Mouse (Mus musculus): Measurements from ENCODE around the gene Hoxb4. TPM values are rescaled to one million over a fixed set of nuclear protein-coding genes. Genes with fewer than 3 reads are reported as not detected.

Gene Hoxb4
- polyA plus RNA-seq, 1 experiment = 2.6 TPM

- H3K27ac ChIP-seq (ENCODE audit: insufficient read depth, low read length) = no peak overlapping the region; the same call in 1 of the 2 replicates
- H3K4me1 ChIP-seq (ENCODE audit: control insufficient read depth, insufficient read depth, insufficient read length) = no peaks in the 10 kb centered on the region
- TF ChIP-seq CTCF (IDR thresholded peaks at IDR 0.05; ENCODE audit: extremely low read depth, insufficient read depth, insufficient read length, insufficient replicate concordance) (no peak), POLR2A (IDR thresholded peaks at IDR 0.05; ENCODE audit: low read depth, low read length) (no peak)
- H3K36me3 ChIP-seq (ENCODE audit: control insufficient read depth, insufficient read depth, low read length) = no peaks in the 10 kb centered on the region
- peaks cover 27% of the 10 kb centered on the region for H3K27me3 ChIP-seq (ENCODE audit: control insufficient read depth, insufficient read depth, low read length)
- WGBS = 21% methylated on average over 38 of the region's 38 CpGs
- no peak overlapping the region for H3K4me3 ChIP-seq (ENCODE audit: extremely low read depth, insufficient read depth, insufficient read length)
- DNase-seq (ENCODE audit: low read depth in 1 of 2, low spot score in 2 of 2) = no peak
Measured at GRCm38 (mm10) chr11:96304381-96305195, 13.5 kb upstream of the Hoxb4 start.

DNA sequence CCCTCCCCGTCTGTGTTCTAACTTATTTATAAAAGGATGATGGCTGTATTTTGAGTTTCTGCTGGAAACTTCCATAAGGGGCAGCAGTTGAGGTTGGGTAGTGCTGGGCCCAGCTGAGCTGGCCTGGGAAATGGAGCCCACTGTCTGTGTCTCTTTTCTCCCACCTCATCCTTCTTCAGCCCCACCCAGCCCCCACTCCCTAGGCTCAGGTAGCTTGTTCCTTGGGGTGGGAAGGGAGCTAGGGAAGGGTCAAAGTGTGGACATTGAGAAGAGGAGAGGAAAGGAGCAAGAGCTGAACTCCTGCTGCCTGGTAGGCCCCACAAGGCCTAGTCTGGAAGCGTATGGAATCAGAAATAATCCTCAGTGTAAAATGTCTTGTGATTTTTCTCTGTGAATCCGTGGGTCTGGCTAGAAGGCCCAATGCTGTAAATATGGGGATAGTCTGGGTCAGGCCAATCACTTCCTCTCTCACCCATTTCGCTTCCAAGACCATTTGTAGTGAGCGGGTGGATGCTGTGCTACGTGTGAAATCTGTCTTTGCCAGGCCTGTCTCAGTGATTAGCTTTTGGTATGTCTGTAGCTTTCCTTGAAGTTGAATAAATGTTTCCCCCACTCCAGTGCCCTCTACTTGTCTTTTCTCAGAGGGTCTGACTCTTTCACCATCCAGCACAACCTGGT lies 12.4 kb upstream of the Hoxb4 start:
- H3K27me3 ChIP-seq (ENCODE audit: control insufficient read depth, insufficient read depth, low read length) = peaks cover 22% of the 10 kb centered on the region
- no peak for DNase-seq (ENCODE audit: low read depth in 1 of 2, low spot score in 2 of 2)
- no peaks in the 10 kb centered on the region for H3K36me3 ChIP-seq (ENCODE audit: control insufficient read depth, insufficient read depth, low read length)
- TF ChIP-seq CTCF (IDR thresholded peaks at IDR 0.05; ENCODE audit: extremely low read depth, insufficient read depth, insufficient read length, insufficient replicate concordance) (no peak), POLR2A (IDR thresholded peaks at IDR 0.05; ENCODE audit: low read depth, low read length) (no peak)
- 90% methylated on average over 6 of the region's 6 CpGs for WGBS
- no peaks in the 10 kb centered on the region for H3K4me1 ChIP-seq (ENCODE audit: control insufficient read depth, insufficient read depth, insufficient read length)
- no peak overlapping the region for H3K27ac ChIP-seq (ENCODE audit: insufficient read depth, low read length)
- no peak overlapping the region for H3K4me3 ChIP-seq (ENCODE audit: extremely low read depth, insufficient read depth, insufficient read length)

DNA sequence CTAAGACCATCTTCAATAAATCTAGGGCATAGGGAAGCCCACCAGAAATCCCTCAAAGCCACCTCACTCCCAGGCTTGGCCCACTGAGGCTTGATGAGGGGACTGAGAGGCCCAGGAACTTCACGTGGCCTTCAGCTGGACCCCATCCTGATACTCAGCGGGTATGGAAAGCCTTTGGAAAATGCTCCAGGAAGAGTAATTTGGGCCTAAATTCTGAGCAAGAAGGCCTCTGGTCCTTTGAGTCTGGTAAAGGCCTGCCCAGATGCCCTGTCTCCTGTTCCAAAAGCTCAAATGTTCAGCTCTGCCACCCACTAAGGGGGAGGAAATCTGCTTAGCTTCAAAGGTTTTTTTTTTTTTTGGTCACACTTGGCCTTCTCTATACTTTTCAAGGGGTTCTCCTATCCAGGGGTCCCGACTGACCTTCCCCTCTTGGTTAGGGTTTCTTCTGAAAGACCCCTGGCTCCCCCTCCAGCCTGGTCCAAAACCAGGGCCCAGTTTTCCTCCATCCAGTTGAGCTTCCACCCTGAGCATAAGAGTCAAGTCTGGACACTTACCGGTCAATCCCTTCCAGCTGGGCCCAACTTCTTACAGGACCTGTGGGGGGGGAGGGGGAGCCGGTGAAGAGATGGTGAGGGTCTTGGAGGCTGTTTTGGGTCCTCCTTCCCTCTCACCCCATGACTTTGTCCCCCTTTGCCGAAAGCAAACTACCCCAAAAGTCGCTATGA lies 11.7 kb upstream of the Hoxb4 start:
- Histone ChIP-seq H3K4me1 (ENCODE audit: control insufficient read depth, insufficient read depth, insufficient read length) (peaks cover 2% of the 10 kb centered on the region; the same call in 1 of the 2 replicates), H3K4me3 (ENCODE audit: extremely low read depth, insufficient read depth, insufficient read length) (no peak overlapping the region), H3K27ac (ENCODE audit: insufficient read depth, low read length) (no peak overlapping the region), H3K27me3 (ENCODE audit: control insufficient read depth, insufficient read depth, low read length) (peaks cover 19% of the 10 kb centered on the region), H3K36me3 (ENCODE audit: control insufficient read depth, insufficient read depth, low read length) (no peaks in the 10 kb centered on the region)
- 67% methylated on average over 7 of the region's 7 CpGs for WGBS
- TF ChIP-seq CTCF (IDR thresholded peaks at IDR 0.05; ENCODE audit: extremely low read depth, insufficient read depth, insufficient read length, insufficient replicate concordance) (no peak), POLR2A (IDR thresholded peaks at IDR 0.05; ENCODE audit: low read depth, low read length) (no peak)
- no peak for DNase-seq (ENCODE audit: low read depth in 1 of 2, low spot score in 2 of 2)

DNA sequence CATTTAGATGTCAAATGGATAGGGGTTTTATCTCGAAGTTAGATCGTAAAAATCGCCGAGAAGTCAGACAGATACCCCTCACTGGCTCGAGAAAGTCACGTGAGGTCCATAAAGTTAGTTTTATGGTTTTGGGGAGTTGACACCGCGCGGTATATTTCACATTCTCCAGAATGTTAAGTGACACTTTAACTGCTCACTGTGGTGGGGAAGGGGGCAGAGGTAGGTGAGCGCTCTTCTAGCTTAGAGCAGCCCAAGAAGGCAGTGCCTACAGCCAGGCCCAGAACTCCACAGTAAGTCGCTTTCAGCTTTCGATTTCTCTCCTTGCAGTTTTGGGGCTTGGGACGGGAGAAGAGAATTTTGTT lies 11.2 kb upstream of the Hoxb4 start:
- Histone ChIP-seq H3K4me3 (ENCODE audit: extremely low read depth, insufficient read depth, insufficient read length) (no peak overlapping the region), H3K4me1 (ENCODE audit: control insufficient read depth, insufficient read depth, insufficient read length) (peaks cover 2% of the 10 kb centered on the region; the same call in 1 of the 2 replicates), H3K36me3 (ENCODE audit: control insufficient read depth, insufficient read depth, low read length) (no peaks in the 10 kb centered on the region), H3K27ac (ENCODE audit: insufficient read depth, low read length) (no peak overlapping the region), H3K27me3 (ENCODE audit: control insufficient read depth, insufficient read depth, low read length) (peaks cover 19% of the 10 kb centered on the region)
- no peak for DNase-seq (ENCODE audit: low read depth in 1 of 2, low spot score in 2 of 2)
- TF ChIP-seq CTCF (IDR thresholded peaks at IDR 0.05; ENCODE audit: extremely low read depth, insufficient read depth, insufficient read length, insufficient replicate concordance) (no peak), POLR2A (IDR thresholded peaks at IDR 0.05; ENCODE audit: low read depth, low read length) (no peak)
- WGBS = 37% methylated on average over 13 of the region's 13 CpGs

GRCm38 (mm10) chr11:96308763-96309162 lies 9.3 kb upstream of the Hoxb4 start:
- DNase-seq (ENCODE audit: low read depth in 1 of 2, low spot score in 2 of 2) = no peak
- Histone ChIP-seq H3K27ac (ENCODE audit: insufficient read depth, low read length) (no peak overlapping the region), H3K36me3 (ENCODE audit: control insufficient read depth, insufficient read depth, low read length) (no peaks in the 10 kb centered on the region), H3K4me3 (ENCODE audit: extremely low read depth, insufficient read depth, insufficient read length) (no peak overlapping the region), H3K4me1 (ENCODE audit: control insufficient read depth, insufficient read depth, insufficient read length) (peaks cover 2% of the 10 kb centered on the region; the same call in 1 of the 2 replicates), H3K27me3 (ENCODE audit: control insufficient read depth, insufficient read depth, low read length) (peaks cover 15% of the 10 kb centered on the region)
- no peak for TF ChIP-seq CTCF (IDR thresholded peaks at IDR 0.05; ENCODE audit: extremely low read depth, insufficient read depth, insufficient read length, insufficient replicate concordance)
- TF ChIP-seq POLR2A (IDR thresholded peaks at IDR 0.05; ENCODE audit: low read depth, low read length) = no peak
- WGBS = 70% methylated on average over 4 of the region's 4 CpGs

DNA sequence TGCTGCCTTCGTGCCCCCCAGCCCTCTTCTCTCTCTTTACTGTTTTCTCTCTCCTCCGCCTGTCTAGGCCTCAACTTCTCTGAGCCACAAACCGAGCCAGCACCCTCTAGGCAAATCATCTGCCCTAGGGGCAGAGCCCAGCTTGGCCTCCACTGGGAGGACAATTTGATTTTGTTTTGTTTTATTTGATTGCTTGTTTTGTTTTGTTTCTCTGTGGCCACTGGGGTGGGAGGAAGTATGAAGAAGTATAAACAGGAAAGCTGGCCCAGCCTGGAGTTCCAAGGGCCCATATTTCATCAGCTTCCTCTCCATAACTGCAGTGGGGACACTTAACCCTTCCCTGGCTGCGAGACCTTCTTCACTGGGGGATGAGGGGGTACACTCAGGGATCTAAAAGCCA lies 8.8 kb upstream of the Hoxb4 start:
- peaks cover 6% of the 10 kb centered on the region; the same call in 1 of the 2 replicates for H3K4me1 ChIP-seq (ENCODE audit: control insufficient read depth, insufficient read depth, insufficient read length)
- no peak overlapping the region for H3K27ac ChIP-seq (ENCODE audit: insufficient read depth, low read length)
- WGBS = 62% methylated on average over 4 of the region's 4 CpGs
- TF ChIP-seq CTCF (IDR thresholded peaks at IDR 0.05; ENCODE audit: extremely low read depth, insufficient read depth, insufficient read length, insufficient replicate concordance) (no peak), POLR2A (IDR thresholded peaks at IDR 0.05; ENCODE audit: low read depth, low read length) (no peak)
- no peak for DNase-seq (ENCODE audit: low read depth in 1 of 2, low spot score in 2 of 2)
- H3K27me3 ChIP-seq (ENCODE audit: control insufficient read depth, insufficient read depth, low read length) = peaks cover 16% of the 10 kb centered on the region
- H3K4me3 ChIP-seq (ENCODE audit: extremely low read depth, insufficient read depth, insufficient read length) = no peak overlapping the region
- no peaks in the 10 kb centered on the region for H3K36me3 ChIP-seq (ENCODE audit: control insufficient read depth, insufficient read depth, low read length)

Measured in spleen, adult 2 months (tissue).